Mouse (Mus musculus) kidney, postnatal 36 days (tissue): Measurements from ENCODE around the gene Bad.
"Not testable (repeated sequence)": the region's sequence is repeated elsewhere in the genome, so short reads cannot be mapped to it uniquely, and the experiment has no call there.

ENCODE experiments used
- DNase-seq, 2 experiments: peaks; one replicate each; pipeline ENCODE4 v3.0.0; 2021 to 2022; ENCODE audit warnings: mixed read lengths in 2 of 2

Bad gene

DNA sequence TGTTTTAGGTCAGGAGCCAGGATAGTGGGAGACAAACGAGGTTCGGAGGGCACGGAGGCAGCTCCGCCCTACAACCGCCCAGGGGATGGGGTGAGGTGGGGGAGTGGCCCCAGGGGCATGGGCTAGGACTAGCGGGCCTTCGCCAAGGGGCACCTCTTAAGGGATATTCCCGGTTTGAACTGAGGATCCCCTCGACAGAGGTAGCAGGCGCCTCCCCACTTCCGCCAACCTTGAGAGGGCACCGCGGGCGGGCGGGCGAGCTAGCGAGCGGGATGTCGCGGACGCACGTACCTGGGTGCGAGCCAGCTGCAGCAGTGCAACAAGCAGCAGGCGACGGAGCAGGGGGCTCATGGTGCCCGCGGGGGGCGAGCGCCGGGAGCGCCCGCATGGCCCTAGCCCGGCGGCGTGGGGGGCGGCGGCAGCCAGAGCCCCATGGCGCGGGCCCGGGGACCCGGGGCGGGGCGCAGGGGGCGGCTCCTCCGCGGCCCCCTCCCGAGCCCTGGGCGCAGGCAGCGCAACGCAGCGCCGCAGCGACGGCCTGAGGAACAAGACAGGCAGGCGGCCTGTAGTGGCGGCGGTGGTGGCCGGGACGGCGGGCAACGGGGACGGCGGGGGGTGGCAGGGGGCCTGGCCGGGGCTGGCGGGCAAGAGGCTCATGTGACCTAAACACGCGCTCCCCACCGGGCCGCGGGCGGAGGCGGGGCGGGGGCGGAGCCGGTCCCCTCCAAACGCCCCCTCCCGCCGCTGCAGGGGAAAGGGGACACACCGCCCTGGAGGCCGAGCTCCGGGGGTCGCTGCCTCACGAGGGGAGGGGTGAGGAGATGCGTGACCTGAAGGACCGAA, 45.6 kb downstream of the Bad start, which contains the start of gene Vegfb:
Vegfb (minus strand) TSS at position 591 of the 843 bp plus-strand sequence.
- peak; percentile 69 to 87 for DNase-seq

DNA sequence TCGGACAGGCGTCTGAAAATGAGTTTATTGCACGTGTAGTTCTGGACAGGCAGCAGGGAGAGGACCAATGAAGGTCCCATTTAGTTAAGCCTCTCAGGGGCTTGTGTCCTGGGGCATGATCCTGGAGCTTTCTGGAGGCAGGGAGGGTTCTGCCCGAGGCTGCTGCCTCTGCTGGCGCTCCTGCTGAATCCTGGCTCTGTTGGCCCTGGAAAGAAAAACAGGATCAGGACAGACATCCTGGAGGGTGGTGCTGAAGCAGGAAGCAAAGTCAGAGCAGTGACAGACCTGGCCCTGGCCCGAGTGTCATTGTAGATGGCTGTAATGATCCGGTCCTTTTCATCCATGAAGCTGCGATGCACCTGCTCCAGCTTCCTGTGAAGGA, 46.2 kb downstream of the Bad start:
- no peak for DNase-seq

DNA sequence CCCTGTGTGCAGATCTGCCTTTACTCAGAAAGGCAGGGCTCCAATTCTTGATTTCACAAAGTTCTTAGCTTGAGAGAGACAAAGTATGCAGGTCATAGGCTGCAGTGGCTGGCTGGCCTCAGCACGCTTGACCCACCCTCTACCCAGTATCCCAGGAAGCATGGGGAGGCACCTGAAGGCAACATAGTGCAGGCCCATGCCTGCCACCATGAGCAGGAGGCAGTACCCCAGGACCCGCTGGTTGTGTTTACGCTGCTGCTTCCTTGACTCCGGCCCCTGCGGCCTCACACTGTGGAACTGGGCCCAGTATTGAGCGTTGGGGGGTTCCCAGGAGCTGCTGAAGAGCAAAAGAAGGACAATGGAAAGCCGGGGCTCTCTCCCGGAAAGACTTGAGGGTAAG, 47.6 kb downstream of the Bad start:
- no peak for DNase-seq

DNA sequence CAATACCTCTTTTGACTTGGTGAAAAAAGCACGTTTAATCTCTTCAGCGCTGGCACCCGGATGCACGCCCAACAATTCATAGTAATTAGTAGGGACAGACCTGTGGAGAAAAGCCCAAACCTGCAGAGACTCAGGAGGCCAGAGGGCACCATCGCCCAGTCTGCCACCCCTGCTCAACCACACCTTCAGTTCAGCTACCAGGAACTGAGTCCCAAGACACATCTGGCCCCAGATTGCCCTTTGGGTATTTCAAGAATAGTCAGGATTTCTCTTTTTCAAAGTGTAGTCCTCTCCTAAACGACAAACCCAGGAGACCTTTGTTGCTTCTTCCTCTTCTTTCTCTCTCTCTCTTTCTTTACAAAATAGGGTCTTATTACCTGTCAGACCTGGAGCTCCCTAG, 49.1 kb downstream of the Bad start:
- no peak for DNase-seq

DNA sequence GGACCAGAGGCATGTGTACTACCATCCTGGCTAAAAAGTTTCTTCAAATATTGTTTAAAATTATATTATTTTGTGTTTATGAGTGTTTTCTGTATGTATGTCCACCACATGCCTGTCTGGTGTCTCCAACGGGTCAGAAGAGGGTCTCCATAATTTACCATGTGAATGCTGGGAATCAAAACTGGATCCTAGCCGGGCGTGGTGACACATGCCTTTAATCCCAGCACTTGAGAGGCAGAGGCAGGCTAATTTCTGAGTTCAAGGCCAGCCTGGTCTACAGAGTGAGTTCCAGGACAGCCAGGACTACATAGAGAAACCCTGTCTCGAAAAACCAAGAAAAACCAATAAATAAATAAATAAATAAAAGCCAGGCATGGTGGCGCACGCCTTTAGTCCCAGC, 49.5 kb downstream of the Bad start:
- not testable (repeated sequence) for DNase-seq

DNA sequence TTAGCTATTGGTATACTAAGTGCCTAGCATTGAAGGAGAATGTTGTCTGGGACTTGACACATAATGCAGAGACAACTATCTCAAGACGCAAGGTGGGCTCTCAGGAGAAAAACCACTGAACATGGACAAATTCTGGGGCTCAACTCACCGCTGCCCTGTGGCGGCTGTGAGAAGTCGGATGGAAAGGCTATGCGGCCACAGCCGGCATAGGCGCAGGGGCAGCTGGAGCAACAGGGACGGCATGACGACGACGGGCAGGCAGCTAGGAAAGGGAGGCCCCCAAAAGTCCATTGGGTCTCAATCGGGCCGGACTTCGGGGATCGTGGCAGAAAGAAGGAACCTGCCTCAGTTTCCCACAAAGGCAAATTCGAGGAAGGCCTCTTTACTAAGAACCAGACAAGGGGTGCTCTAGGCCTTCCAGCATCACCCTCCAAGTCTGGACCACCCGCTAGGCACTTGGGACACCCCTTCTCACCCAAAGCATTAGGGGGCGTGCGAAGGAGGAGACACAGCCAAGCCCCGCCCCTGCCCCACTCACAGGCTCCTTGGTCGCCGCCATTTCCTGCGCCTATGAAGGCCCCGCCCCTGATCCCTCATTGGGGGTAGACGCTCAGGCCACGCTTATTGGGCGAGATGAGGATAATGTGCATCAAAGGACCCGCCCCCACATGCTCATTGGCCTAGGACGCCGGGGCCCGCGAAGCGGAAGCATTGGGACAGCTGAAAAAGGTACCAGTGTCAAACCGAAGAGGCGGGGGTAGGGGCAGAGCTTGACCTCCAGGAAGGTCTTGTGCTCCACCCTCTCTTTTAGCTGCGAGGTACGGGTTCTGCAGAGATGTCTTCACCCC, 50.6 kb downstream of the Bad start, which contains the start of gene Dnajc4:
Dnajc4 (minus strand) TSS at position 562 of the 848 bp plus-strand sequence.
- DNase-seq: peak; percentile 98 to 99

DNA sequence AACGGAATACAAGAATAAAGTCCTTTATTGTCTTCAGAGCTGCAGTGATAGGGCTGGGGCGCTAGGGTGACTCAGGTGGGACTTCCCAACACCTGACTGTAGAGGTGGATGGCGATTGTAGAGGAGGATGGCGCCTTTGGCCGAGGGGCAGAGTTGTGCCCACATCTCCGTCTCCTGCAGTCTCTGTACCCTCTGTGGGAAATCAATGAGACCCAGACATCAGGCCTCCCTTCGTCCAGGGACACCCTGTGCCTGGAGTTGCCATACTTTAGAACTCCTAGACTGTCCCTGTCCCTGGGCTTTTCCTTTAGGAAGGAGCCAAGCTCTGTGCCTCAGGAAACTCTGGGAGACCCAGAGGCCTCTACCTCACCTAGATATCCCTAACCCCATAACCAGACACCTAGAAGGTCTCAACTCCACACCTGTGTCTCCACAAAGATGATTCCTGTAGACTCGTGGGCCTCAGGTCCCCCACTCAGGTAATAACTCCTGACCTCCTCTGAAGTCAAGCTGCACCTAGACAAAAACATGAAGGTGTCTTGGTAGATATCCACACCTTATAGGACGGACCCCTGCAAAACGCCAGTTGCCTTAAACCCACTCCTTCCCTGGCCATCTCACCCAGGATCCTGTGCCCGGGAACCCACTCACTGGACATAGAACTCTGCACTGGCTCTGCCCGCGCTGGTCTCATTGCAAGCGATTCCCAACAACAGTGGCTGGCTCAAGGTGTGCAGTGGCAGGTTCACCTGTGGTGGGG, 51.5 kb downstream of the Bad start:
- DNase-seq: no peak

DNA sequence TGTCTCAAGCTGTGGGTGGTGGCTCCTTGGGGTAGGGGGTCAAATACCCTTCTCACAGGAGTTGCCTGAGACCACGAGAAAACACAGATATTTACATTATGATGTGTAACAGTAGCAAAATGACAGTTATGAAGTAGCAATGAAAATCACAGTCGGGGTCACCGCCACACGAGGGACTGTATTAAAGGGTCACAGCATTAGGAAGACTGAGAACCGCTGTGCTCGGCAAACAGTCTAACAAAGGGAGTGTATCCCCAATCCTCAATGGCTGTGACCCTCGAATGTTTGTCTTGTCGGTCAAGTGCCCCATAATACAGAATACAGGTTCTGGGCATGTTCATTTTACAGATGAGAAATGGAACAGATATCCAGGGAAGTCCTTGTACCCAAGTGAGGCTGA, 52.3 kb downstream of the Bad start:
- no peak for DNase-seq

DNA sequence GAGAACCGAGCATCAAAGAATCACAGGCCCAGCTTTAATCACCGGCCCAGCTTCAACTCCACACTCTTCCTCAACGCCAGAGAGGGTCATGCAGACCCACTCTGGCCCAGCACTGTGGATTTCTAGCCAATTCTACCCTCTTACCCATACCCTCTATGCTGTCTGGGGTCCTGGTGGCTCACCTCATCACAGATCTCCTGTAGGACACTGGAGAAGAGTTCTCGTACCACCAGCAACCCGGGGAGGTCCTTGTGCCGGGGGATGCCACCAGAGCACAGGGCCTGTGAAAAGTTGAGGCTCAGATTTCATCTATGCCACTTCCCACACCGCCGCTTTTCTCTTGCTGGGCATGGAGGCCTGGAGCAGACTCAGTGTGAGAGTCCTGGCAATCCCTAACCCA, 52.8 kb downstream of the Bad start:
- DNase-seq: no peak

DNA sequence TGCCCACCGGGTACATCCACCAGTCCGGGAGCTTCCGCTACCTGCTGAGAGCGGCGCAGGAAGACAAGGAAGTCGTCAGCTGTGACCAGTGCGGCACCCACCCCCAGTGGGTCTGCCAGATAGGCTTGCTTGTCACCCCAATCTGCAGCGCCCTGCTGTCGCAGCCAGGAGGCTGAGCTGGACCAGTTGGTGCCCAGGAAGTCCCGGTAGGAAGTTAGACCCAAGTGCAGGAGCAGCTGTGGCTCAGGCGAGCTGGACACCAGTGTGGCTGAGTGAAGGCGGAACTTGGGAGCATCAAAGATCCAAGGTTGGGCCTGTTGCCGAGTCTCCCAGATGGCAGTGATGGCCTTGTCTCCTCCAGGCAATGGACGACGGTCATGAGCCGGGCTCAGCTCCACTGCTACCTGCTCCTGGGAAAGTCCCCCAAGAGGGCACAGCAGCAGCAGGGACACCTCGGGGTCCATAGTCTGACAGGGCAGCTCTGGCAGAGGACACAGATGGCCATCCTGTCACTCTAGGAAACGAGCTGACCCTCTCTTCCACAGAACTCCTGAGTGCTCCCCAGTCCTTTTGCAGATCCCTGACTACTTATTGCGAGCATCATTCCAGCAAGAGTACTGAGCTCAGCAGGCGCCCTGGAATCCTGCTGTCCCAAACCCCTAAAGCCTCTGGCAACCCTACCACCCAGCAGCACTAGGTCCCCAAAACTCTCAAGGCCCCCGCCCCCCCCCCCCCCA, 53.8 kb downstream of the Bad start:
- peak in 1 of 2 experiments; percentile 33 for DNase-seq

DNA sequence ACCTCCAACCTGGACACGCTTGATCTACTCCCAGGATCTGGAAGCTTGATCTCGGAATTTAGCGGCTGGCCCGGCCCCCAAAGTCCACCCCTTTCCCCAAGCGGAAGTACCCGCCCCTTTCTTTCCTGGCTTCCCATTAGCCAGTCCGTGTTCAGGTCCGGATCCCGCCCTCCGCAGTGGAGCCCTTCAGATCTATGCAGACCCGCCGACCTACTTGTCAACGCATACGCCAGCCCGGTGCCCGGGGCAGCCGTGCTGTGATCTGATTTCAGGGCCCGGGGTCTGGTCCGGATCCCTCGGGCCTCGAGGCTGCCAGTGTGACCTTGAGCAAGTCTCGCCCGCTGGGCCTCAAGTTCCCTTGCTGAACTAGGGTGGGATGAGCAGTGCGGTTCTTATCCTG, 54.3 kb downstream of the Bad start, which contains the start of the genes Nudt22 and Trpt1:
Nudt22 (minus strand) TSS at position 112 of the 400 bp plus-strand sequence.
Trpt1 (plus strand) TSS at position 126 of the 400 bp plus-strand sequence.
- peak; percentile 95 to 96 for DNase-seq

DNA sequence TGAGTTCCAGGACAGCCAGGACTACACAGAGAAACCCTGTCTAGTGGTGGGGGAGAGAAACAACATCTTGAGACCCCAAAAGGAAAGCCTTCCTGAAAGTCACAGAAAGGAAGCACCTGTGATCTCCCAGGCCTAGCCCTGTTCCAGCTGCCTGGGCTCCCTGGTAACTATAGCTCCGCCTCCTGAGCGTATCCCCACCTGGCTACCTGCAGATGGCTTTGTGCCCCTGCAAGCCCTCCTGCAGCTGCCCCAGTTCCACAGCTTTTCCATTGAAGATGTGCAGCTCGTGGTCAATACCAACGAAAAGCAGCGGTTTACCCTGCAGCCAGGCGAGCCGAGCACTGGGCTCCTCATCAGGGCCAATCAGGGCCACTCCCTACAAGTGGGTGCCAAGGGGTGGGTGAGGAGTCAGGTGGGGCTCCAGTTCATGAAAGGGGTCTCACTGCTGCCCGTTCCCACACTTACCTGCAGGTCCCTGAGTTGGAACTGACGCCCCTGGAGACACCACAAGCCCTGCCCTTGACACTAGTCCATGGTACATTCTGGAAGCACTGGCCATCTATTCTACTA, 56.1 kb downstream of the Bad start:
- no peak for DNase-seq

DNA sequence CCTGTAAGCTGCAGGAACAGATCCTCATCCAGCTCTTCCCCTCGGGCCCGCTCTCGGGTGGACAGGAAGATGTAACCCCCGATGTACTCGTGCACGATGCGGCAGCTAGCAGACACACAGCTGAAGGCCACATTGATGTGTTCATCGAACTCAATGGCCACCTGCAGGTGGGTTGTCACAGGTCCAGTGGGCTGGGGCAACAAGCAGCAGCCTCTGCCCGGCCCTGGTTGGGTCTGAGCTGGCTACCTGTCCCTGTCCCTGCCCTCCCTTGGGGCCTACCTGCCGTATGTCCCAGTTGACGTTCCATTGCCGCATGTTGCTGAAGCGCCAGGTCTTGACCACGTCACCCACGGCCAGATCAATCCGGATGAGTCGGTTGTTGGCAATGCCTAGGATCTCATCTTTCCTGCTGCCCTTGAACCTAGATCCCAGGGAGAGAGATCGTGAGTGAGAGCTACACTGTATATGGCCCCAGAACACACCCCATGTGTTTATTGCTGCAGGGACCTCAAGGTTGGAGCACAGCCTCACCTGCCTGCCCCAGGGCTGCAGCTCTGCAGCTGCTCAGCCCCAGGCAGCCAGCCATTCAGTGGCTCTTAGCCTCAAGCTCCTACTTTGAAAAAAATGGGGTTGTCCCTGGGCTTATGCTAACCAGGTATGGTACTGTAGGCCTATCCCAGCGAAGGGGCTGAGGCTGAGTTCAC, 57.9 kb downstream of the Bad start:
- DNase-seq: no peak
